Mouse (Mus musculus) embryonic fibroblast, embryonic 13.5 days (primary cell): ENCODE data around the gene Ppil2. TPM values are rescaled to one million over a fixed set of nuclear protein-coding genes. Genes with fewer than 3 reads are reported as not detected.

Source experiments
- H3K27ac ChIP-seq: 2 replicates; pipeline ENCODE4 v1.5.1; 2012; ENCODE audit warnings: low read length, control low read depth, inconsistent platforms; ENCODE audit not compliant: insufficient read depth
- H3K4me1 ChIP-seq: 2 replicates; pipeline ENCODE4 v1.6.1; 2011; ENCODE audit warnings: low read length; ENCODE audit not compliant: control insufficient read depth, insufficient read depth
- H3K4me3 ChIP-seq: 2 replicates; pipeline ENCODE4 v1.5.1; 2011; ENCODE audit warnings: mild to moderate bottlenecking, control low read depth, low read length; ENCODE audit not compliant: insufficient read depth
- CTCF ChIP-seq: IDR thresholded peaks from 2 replicates; pipeline ENCODE4 v1.5.1; 2011; ENCODE audit warnings: mild to moderate bottlenecking, control low read depth, low read length, moderate library complexity, borderline replicate concordance; ENCODE audit not compliant: insufficient read depth
- POLR2A ChIP-seq: IDR thresholded peaks from 2 replicates; pipeline ENCODE4 v1.6.1; 2011; ENCODE audit warnings: low read depth, mild to moderate bottlenecking, control low read depth, low read length, moderate library complexity
- polyA plus RNA-seq: library from polyadenylated mRNA; stranded (reverse); fragments of >200 nt; gene quantifications from 2 replicates; pipeline ENCODE4 v1.2.4, GENCODE M21; 2011; ENCODE audit warnings: low read depth; ENCODE audit not compliant: missing spikeins, insufficient read length

Ppil2 gene
- polyA plus RNA-seq, 1 experiment, result 97.5 TPM

DNA sequence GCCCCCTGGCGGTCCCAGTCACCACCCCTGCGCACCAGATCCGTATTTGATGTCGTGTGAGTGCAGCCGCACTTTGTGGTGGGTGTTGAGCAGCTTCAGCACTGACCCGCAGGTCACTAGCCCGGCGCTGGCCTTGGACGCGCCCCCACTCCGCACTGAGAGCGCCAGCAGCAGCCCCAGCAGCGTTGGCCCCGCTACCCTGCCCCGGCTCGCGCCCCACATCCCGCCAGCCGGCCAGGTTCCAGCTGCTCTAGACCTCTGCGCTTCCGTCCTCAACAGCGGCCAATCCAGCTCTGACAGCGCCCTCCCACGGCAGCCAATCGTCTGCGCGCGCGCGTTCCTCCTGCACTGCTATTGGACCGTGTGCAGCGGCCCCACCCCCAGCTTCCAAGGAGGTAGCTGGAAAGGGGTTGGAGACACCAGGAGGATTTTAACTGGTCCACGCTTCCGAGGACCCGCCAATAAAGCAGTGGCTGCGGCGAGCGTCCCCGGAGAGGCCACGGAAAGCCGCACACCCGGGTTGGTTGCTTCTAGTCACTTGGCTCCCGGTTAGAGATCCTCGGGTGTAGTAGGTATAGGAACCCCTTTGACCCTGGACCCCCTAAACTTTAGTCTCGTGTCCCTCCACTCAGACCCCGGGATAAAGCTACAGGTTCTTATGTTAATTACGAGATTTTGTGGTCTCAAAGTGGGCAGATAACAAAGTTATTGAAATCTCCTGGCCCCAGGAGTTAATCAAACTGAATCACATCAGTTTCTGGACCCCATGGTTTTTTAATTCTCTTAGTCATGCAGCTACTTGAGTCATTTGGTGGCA lies 21.2 kb upstream of the Ppil2 start, which contains the start of gene Sdf2l1:
Sdf2l1 (minus strand) TSS at position 295 of the 817 bp plus-strand sequence.
- no peak for TF ChIP-seq CTCF
- TF ChIP-seq POLR2A, result peak; percentile 70
- H3K4me3 ChIP-seq, result peak within 1 kb of the TSS; percentile 86
- peaks cover 4% of the 10 kb centered on the region; the same call in 1 of the 2 replicates for H3K4me1 ChIP-seq
- no peak within 1 kb of the TSS for H3K27ac ChIP-seq

- Histone ChIP-seq H3K27ac (no peak overlapping the region), H3K4me3 (peak overlapping the region; percentile 86), H3K4me1 (peaks cover 4% of the 10 kb centered on the region; the same call in 1 of the 2 replicates)
- TF ChIP-seq CTCF (no peak), POLR2A (no peak)
Observed at GRCm38 (mm10) chr16:17131191-17132088, 20.4 kb upstream of the Ppil2 start.

GRCm38 (mm10) chr16:17127292-17127691 lies 16.2 kb upstream of the Ppil2 start:
- TF ChIP-seq CTCF (peak; percentile 76; the same call in 1 of the 2 replicates), POLR2A (no peak)

GRCm38 (mm10) chr16:17124871-17125520 lies 13.9 kb upstream of the Ppil2 start, which contains the start of gene 2610318N02Rik:
TSS of gene 2610318N02Rik (minus strand) at chr16:17125167.
- H3K27ac ChIP-seq, result no peak within 1 kb of the TSS
- no peaks in the 10 kb centered on the region for H3K4me1 ChIP-seq
- TF ChIP-seq CTCF (no peak), POLR2A (peak; percentile 63)
- peak within 1 kb of the TSS; percentile 50 for H3K4me3 ChIP-seq

More at GRCm38 (mm10) chr16:17127292-17127691, 16.2 kb upstream of the Ppil2 start:
- no peak overlapping the region for H3K4me3 ChIP-seq
- peaks cover 4% of the 10 kb centered on the region; the same call in 1 of the 2 replicates for H3K4me1 ChIP-seq
- no peak overlapping the region for H3K27ac ChIP-seq

- TF ChIP-seq CTCF (no peak), POLR2A (no peak)
Observed at GRCm38 (mm10) chr16:17124119-17124870, 13.2 kb upstream of the Ppil2 start.

DNA sequence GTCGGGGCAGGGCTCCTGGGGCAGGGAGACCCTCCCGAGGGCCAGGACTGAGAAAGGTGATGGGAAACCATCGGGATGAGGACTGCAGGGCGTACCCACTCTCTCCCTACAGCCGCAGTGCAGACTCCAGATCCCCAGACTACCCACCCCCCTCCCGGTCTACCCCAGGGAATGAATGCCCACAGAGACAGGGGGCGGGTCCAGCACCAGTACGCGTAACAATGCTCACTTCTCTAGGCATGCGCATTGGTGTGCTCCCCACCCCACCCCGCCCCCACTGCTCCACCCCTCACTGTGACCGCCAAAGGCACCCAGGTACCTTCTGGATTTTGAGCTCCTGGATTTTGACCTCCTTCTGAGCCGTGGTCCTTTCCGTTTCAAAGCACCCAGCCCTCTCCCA lies 10.5 kb upstream of the Ppil2 start:
- no peak overlapping the region for H3K27ac ChIP-seq
- no peaks in the 10 kb centered on the region for H3K4me1 ChIP-seq
- no peak overlapping the region for H3K4me3 ChIP-seq
- no peak for TF ChIP-seq CTCF
- no peak for TF ChIP-seq POLR2A

More at GRCm38 (mm10) chr16:17124119-17124870, 13.2 kb upstream of the Ppil2 start:
- peak overlapping the region; percentile 50 for H3K4me3 ChIP-seq
- H3K4me1 ChIP-seq, result no peaks in the 10 kb centered on the region
- no peak overlapping the region for H3K27ac ChIP-seq

GRCm38 (mm10) chr16:17117309-17117799 lies 6.3 kb upstream of the Ppil2 start:
- H3K4me3 ChIP-seq, result no peak overlapping the region
- no peak overlapping the region for H3K27ac ChIP-seq
- H3K4me1 ChIP-seq, result no peaks in the 10 kb centered on the region
- TF ChIP-seq CTCF (no peak), POLR2A (no peak)

DNA sequence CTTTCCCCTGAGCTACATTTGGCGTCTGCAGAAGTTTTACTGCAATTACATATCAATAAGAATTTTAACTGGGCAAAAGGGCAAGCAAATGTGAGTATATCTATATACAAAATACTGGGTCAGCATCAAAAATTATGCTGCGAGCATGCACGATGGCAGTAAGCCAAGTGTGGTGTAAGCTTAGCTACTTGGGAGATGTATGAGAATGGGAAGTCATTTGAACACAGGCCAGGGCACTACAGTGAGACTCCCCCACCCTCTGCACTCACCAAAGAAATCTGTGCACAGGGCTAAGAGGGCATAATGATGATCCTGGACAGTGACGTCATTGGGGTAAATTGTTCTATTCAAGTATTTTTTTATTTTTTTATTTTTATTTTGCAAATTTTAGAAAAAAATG lies 6.5 kb downstream of the Ppil2 start:
- TF ChIP-seq CTCF (no peak), POLR2A (no peak)
- H3K4me3 ChIP-seq, result no peak overlapping the region

More for the DNA sequence above, 6.5 kb downstream of the Ppil2 start:
- Histone ChIP-seq H3K27ac (no peak overlapping the region), H3K4me1 (peaks cover 2% of the 10 kb centered on the region; the same call in 1 of the 2 replicates)
